Mouse (Mus musculus) MEL (cell line): ENCODE measurements around the gene Gm5414. TPM values are rescaled to one million over a fixed set of nuclear protein-coding genes. Genes with fewer than 3 reads are reported as not detected.

ENCODE experiments used
- DNase-seq: peaks from one replicate; pipeline ENCODE4 v3.0.0; 2011; ENCODE audit warnings: low read depth, low spot score
- H3K27ac ChIP-seq: 2 replicates; pipeline ENCODE4 v1.5.1; 2012; ENCODE audit warnings: low read depth, mild to moderate bottlenecking, control low read depth, low read length, moderate library complexity; ENCODE audit not compliant: control insufficient read depth
- H3K27me3 ChIP-seq, 2 experiments: fragments of 150-350 bp in 1 of 2; sonication (generic) in 1 of 2; 2 replicates each; pipeline ENCODE4 v1.6.1; 2012; ENCODE audit warnings: low read length in 2 of 2, mild to moderate bottlenecking in 2 of 2, improper control_type of control experiment in 1 of 2, moderate library complexity in 1 of 2; ENCODE audit not compliant: insufficient read depth in 2 of 2, control insufficient read depth in 1 of 2
- H3K36me3 ChIP-seq, 2 experiments: 2 replicates each; pipeline ENCODE4 v1.6.1; 2012 to 2014; ENCODE audit warnings: low read length in 2 of 2, improper control_type of control experiment in 1 of 2, inconsistent platforms in 1 of 2, mild to moderate bottlenecking in 1 of 2; ENCODE audit not compliant: insufficient read depth in 2 of 2, control insufficient read depth in 1 of 2
- H3K4me1 ChIP-seq, 2 experiments: fragments of 150-350 bp in 1 of 2; sonication (generic) in 1 of 2; 2 replicates each; pipeline ENCODE4 v1.6.1; 2012; ENCODE audit warnings: low read length in 2 of 2, improper control_type of control experiment in 1 of 2, mild to moderate bottlenecking in 1 of 2; ENCODE audit not compliant: insufficient read depth in 2 of 2, control insufficient read depth in 1 of 2
- H3K4me3 ChIP-seq, 2 experiments: fragments of 150-350 bp in 1 of 2; sonication (generic) in 1 of 2; 2 replicates each; pipeline ENCODE4 v1.5.1; 2012; ENCODE audit warnings: low read depth in 2 of 2, low read length in 2 of 2, mild to moderate bottlenecking in 2 of 2, moderate library complexity in 2 of 2, control low read depth in 1 of 2, improper control_type of control experiment in 1 of 2; ENCODE audit not compliant: control insufficient read depth in 1 of 2, insufficient read depth in 1 of 2
- H3K79me2 ChIP-seq: 2 replicates; pipeline ENCODE4 v1.6.1; 2012; ENCODE audit warnings: mild to moderate bottlenecking, low read length, moderate library complexity; ENCODE audit not compliant: control insufficient read depth, poor library complexity, insufficient read depth
- H3K9ac ChIP-seq: 2 replicates; pipeline ENCODE4 v1.6.1; 2012; ENCODE audit warnings: low read depth, mild to moderate bottlenecking, control low read depth, low read length, moderate library complexity; ENCODE audit not compliant: control insufficient read depth, poor library complexity, severe bottlenecking
- H3K9me3 ChIP-seq: fragments of 150-350 bp; sonication (generic); replicated peaks from 2 replicates; pipeline ENCODE4 v1.6.1; 2012; ENCODE audit warnings: mild to moderate bottlenecking, low read length, improper control_type of control experiment, moderate library complexity; ENCODE audit not compliant: insufficient read depth
- CHD2 ChIP-seq: IDR thresholded peaks from 2 replicates; pipeline ENCODE4 v1.6.1; 2011; ENCODE audit warnings: low read length, improper control_type of control experiment
- MAZ ChIP-seq: IDR thresholded peaks from 2 replicates; pipeline ENCODE4 v1.6.1; 2012; ENCODE audit warnings: low read depth, mild to moderate bottlenecking, inconsistent platforms, low read length, improper control_type of control experiment
- MXI1 ChIP-seq: IDR thresholded peaks from 2 replicates; pipeline ENCODE4 v1.6.1; 2011; ENCODE audit warnings: mild to moderate bottlenecking, low read depth, low read length, improper control_type of control experiment
- TAL1 ChIP-seq: IDR thresholded peaks from 2 replicates; pipeline ENCODE4 v1.6.1; 2012; ENCODE audit warnings: mild to moderate bottlenecking, inconsistent platforms, low read length, moderate library complexity, mixed read lengths
- polyA plus RNA-seq, 2 experiments: library from polyadenylated mRNA; stranded (reverse) in 1 of 2; unstranded in 1 of 2; fragments of >175 nt in 1 of 2; fragments of >200 nt in 1 of 2; gene quantifications; 2 replicates each; pipeline versions ENCODE4 v1.2.1 to v1.2.4; 2012; ENCODE audit warnings: low replicate concordance in 2 of 2, low read depth in 1 of 2; ENCODE audit not compliant: insufficient read length in 2 of 2, insufficient read depth in 1 of 2, missing spikeins in 1 of 2
- total RNA-seq: library from RNA; depleted of rRNA; stranded (reverse); fragments of 300-350 nt; gene quantifications from 2 replicates; pipeline ENCODE4 v1.2.3, GENCODE M21; 2012; rRNA removed

Gene Gm5414
- total and polyA plus RNA-seq, 3 experiments, result not detected

- TF ChIP-seq MAZ (no peak), MXI1 (no peak), CHD2 (no peak), TAL1 (no peak)
- no peaks in the 10 kb centered on the region for H3K9me3 ChIP-seq
- no peaks in the 10 kb centered on the region for H3K27me3 ChIP-seq
- H3K79me2 ChIP-seq, result no peaks in the 10 kb centered on the region
- H3K27ac ChIP-seq, result no peak overlapping the region
- H3K9ac ChIP-seq, result no peak overlapping the region
- DNase-seq, result no peak
- H3K4me1 ChIP-seq, result no peaks in the 10 kb centered on the region
- H3K4me3 ChIP-seq, result no peak overlapping the region
- no peaks in the 10 kb centered on the region for H3K36me3 ChIP-seq
These were observed 52.5 kb downstream of the Gm5414 start for GRCm38 (mm10) chr15:101575506-101575905.

Other genes starting within 250 kb of the Gm5414 start
- 0.04 TPM in 1 of 2 replicates, not detected in the other for gene Krt7, start 217.1 kb downstream of the Gm5414 start, total RNA-seq
- gene Krt7, start 217.1 kb downstream of the Gm5414 start, polyA plus RNA-seq, result under 1 TPM in 1 of 2 experiments, not detected in 1; 0.03 TPM
- not detected in 2 replicates for gene Krt87, start 189.4 kb downstream of the Gm5414 start, total RNA-seq
- not detected for gene Krt87, start 189.4 kb downstream of the Gm5414 start, polyA plus RNA-seq
- not detected in 2 replicates for gene Krt88, start 180.4 kb downstream of the Gm5414 start, total RNA-seq
- not detected for gene Krt88, start 180.4 kb downstream of the Gm5414 start, polyA plus RNA-seq
- not detected in 2 replicates for gene Krt81, start 164.4 kb downstream of the Gm5414 start, total RNA-seq
- gene Krt81, start 164.4 kb downstream of the Gm5414 start, polyA plus RNA-seq, result not detected
- not detected in 2 replicates for gene Krt86, start 154.7 kb downstream of the Gm5414 start, total RNA-seq
- gene Krt86, start 154.7 kb downstream of the Gm5414 start, polyA plus RNA-seq, result not detected
- not detected in 2 replicates for gene Krt83, start 136.7 kb downstream of the Gm5414 start, total RNA-seq
- gene Krt83, start 136.7 kb downstream of the Gm5414 start, polyA plus RNA-seq, result not detected
- not detected in 2 replicates for gene Gm49425, start 110.9 kb downstream of the Gm5414 start, total RNA-seq
- gene Gm49425, start 110.9 kb downstream of the Gm5414 start, polyA plus RNA-seq, result not detected
- gene Krt84, start 95.4 kb downstream of the Gm5414 start, total RNA-seq, result not detected in 2 replicates
- gene Krt84, start 95.4 kb downstream of the Gm5414 start, polyA plus RNA-seq, result not detected
- not detected in 2 replicates for gene Krt82, start 77.5 kb downstream of the Gm5414 start, total RNA-seq
- gene Krt82, start 77.5 kb downstream of the Gm5414 start, polyA plus RNA-seq, result not detected
- gene Krt90, start 65.2 kb downstream of the Gm5414 start, total RNA-seq, result not detected in 2 replicates
- gene Krt90, start 65.2 kb downstream of the Gm5414 start, polyA plus RNA-seq, result not detected
- not detected in 2 replicates for gene Krt75, start 54.3 kb downstream of the Gm5414 start, total RNA-seq
- not detected for gene Krt75, start 54.3 kb downstream of the Gm5414 start, polyA plus RNA-seq
- gene Gm5478, start 19.2 kb upstream of the Gm5414 start, total RNA-seq, result not detected in 2 replicates
- not detected for gene Gm5478, start 19.2 kb upstream of the Gm5414 start, polyA plus RNA-seq
- gene Krt6b, start 52.1 kb upstream of the Gm5414 start, total RNA-seq, result not detected in 2 replicates
- gene Krt6b, start 52.1 kb upstream of the Gm5414 start, polyA plus RNA-seq, result not detected
- not detected in 2 replicates for gene Krt6a, start 66.1 kb upstream of the Gm5414 start, total RNA-seq
- gene Krt6a, start 66.1 kb upstream of the Gm5414 start, polyA plus RNA-seq, result not detected
- not detected in 2 replicates for gene Krt5, start 84.7 kb upstream of the Gm5414 start, total RNA-seq
- not detected for gene Krt5, start 84.7 kb upstream of the Gm5414 start, polyA plus RNA-seq
- gene Krt71, start 114.9 kb upstream of the Gm5414 start, total RNA-seq, result not detected in 2 replicates
- gene Krt71, start 114.9 kb upstream of the Gm5414 start, polyA plus RNA-seq, result not detected
- not detected in 2 replicates for gene Krt72, start 158.3 kb upstream of the Gm5414 start, total RNA-seq
- not detected for gene Krt72, start 158.3 kb upstream of the Gm5414 start, polyA plus RNA-seq
- gene Krt73, start 174.2 kb upstream of the Gm5414 start, total RNA-seq, result not detected in 2 replicates
- gene Krt73, start 174.2 kb upstream of the Gm5414 start, polyA plus RNA-seq, result not detected
- gene Krt2, start 190.0 kb upstream of the Gm5414 start, total RNA-seq, result not detected in 2 replicates
- not detected for gene Krt2, start 190.0 kb upstream of the Gm5414 start, polyA plus RNA-seq
- gene Krt1, start 222.6 kb upstream of the Gm5414 start, total RNA-seq, result not detected in 2 replicates
- not detected for gene Krt1, start 222.6 kb upstream of the Gm5414 start, polyA plus RNA-seq
- not detected in 2 replicates for gene Krt77, start 241.5 kb upstream of the Gm5414 start, total RNA-seq
- gene Krt77, start 241.5 kb upstream of the Gm5414 start, polyA plus RNA-seq, result not detected